In the genomic region with DNA sequence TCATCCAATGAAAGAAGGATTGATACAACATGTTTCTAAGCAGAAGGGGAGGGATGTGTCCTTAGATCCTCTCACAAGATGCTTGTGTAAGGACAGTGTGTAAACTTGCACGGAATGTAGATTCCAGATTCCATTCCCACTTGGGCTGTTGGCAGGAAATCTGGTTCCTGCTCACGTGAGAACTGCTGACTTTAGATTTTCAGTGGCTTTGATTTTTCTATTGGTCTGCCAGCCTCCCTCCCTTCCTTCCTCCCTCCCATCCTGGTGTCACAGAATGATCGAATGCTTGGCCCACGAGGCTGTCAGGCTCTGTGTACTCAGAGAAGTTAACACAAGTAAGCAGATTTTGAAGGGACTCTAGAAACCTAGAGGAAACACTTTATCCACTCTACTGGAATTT, we compare ENCODE assay signal across 8 mouse cellular contexts. TPM values are rescaled to one million over a fixed set of nuclear protein-coding genes. Genes with fewer than 3 reads are reported as not detected.
DNase-seq lines count a peak whose midpoint lies in the region; ATAC-seq lines count a peak whose summit lies in the region.

No protein-coding gene starts in this region.

- H3K9ac ChIP-seq in midbrain, embryonic 15.5 days, result no peak overlapping the region
- no peak overlapping the region for H3K9ac ChIP-seq in midbrain, embryonic 14.5 days (replicated peaks; ENCODE audit: low read length)
- H3K9ac ChIP-seq in heart, embryonic 11.5 days (ENCODE audit: low read depth, low read length), result no peak overlapping the region
- no peak overlapping the region for H3K9ac ChIP-seq in stomach, embryonic 14.5 days (replicated peaks; ENCODE audit: low read depth, low read length)
- H3K9ac ChIP-seq in midbrain, embryonic 11.5 days (ENCODE audit: low read length), result no peak overlapping the region

- H3K27ac ChIP-seq in midbrain, embryonic 15.5 days, result 0 out of 2 replicates have a peak overlapping the region, but pooled peaks have one; percentile 5
- no peak overlapping the region for H3K27ac ChIP-seq in midbrain, embryonic 14.5 days (replicated peaks; ENCODE audit: low read depth, low read length)
- H3K27ac ChIP-seq in heart, embryonic 11.5 days (ENCODE audit: low read depth, low read length), result peak overlapping the region; percentile 54
- peak overlapping the region; percentile 44 for H3K27ac ChIP-seq in stomach, embryonic 14.5 days (ENCODE audit: low read length)
- no peak overlapping the region for H3K27ac ChIP-seq in midbrain, embryonic 11.5 days (ENCODE audit: low read depth, low read length)

- H3K4me3 ChIP-seq in midbrain, embryonic 15.5 days, result no peak overlapping the region
- no peak overlapping the region for H3K4me3 ChIP-seq in midbrain, embryonic 14.5 days (replicated peaks; ENCODE audit: low read depth, low read length)
- no peak overlapping the region for H3K4me3 ChIP-seq in heart, embryonic 11.5 days (ENCODE audit: low read depth, low read length)
- H3K4me3 ChIP-seq in stomach, embryonic 14.5 days (ENCODE audit: low read depth, low read length), result no peak overlapping the region
- H3K4me3 ChIP-seq in midbrain, embryonic 11.5 days (ENCODE audit: low read depth, low read length), result no peak overlapping the region

- H3K36me3 ChIP-seq in midbrain, embryonic 15.5 days (replicated peaks), result no peaks in the 10 kb centered on the region
- H3K36me3 ChIP-seq in midbrain, embryonic 14.5 days (ENCODE audit: control insufficient read depth, insufficient read depth, low read length), result no peaks in the 10 kb centered on the region
- no peaks in the 10 kb centered on the region for H3K36me3 ChIP-seq in heart, embryonic 11.5 days (ENCODE audit: control insufficient read depth, insufficient read depth, low read length)
- H3K36me3 ChIP-seq in stomach, embryonic 14.5 days (ENCODE audit: control insufficient read depth, insufficient read depth, low read length), result no peaks in the 10 kb centered on the region
- H3K36me3 ChIP-seq in midbrain, embryonic 11.5 days (ENCODE audit: control insufficient read depth, insufficient read depth, low read length), result no peaks in the 10 kb centered on the region

- WGBS in midbrain, embryonic 15.5 days, result 61% methylated on average over 4 of the region's 4 CpGs
- WGBS in midbrain, embryonic 14.5 days, result 78% methylated on average over 4 of the region's 4 CpGs
- 34% methylated on average over 4 of the region's 4 CpGs for WGBS in heart, embryonic 11.5 days (ENCODE audit: insufficient replicate concordance)
- WGBS in stomach, embryonic 14.5 days, result 9% methylated on average over 4 of the region's 4 CpGs
- 77% methylated on average over 4 of the region's 4 CpGs for WGBS in midbrain, embryonic 11.5 days

- no peak overlapping the region for H3K4me2 ChIP-seq in midbrain, embryonic 15.5 days
- no peak overlapping the region for H3K4me2 ChIP-seq in midbrain, embryonic 14.5 days (ENCODE audit: low read length)
- H3K4me2 ChIP-seq in heart, embryonic 11.5 days, result no peak overlapping the region
- H3K4me2 ChIP-seq in stomach, embryonic 14.5 days (replicated peaks; ENCODE audit: low read depth, low read length), result no peak overlapping the region
- no peak overlapping the region for H3K4me2 ChIP-seq in midbrain, embryonic 11.5 days

- no peak for ATAC-seq in midbrain, embryonic 15.5 days (replicated peaks)
- no peak for ATAC-seq in midbrain, embryonic 14.5 days (ENCODE audit: low FRiP score, low TSS enrichment)
- no peak for ATAC-seq in heart, embryonic 11.5 days (replicated peaks; ENCODE audit: insufficient number of reproducible peaks, low FRiP score, low TSS enrichment)
- 0 out of 2 replicates have a peak, but pooled peaks have one; percentile 56 for ATAC-seq in stomach, embryonic 14.5 days (ENCODE audit: insufficient number of reproducible peaks, insufficient read depth, low FRiP score, low read depth)
- no peak for ATAC-seq in midbrain, embryonic 11.5 days (ENCODE audit: low FRiP score)

- H3K27me3 ChIP-seq in midbrain, embryonic 15.5 days (replicated peaks), result no peaks in the 10 kb centered on the region
- no peaks in the 10 kb centered on the region for H3K27me3 ChIP-seq in midbrain, embryonic 14.5 days (ENCODE audit: control insufficient read depth, insufficient read depth, low read length)
- no peaks in the 10 kb centered on the region for H3K27me3 ChIP-seq in heart, embryonic 11.5 days (ENCODE audit: control insufficient read depth, insufficient read depth, low read length)
- no peaks in the 10 kb centered on the region for H3K27me3 ChIP-seq in stomach, embryonic 14.5 days (ENCODE audit: control insufficient read depth, insufficient read depth, low read length)
- no peaks in the 10 kb centered on the region for H3K27me3 ChIP-seq in midbrain, embryonic 11.5 days (ENCODE audit: control insufficient read depth, insufficient read depth, low read length)

- H3K9me3 ChIP-seq in midbrain, embryonic 15.5 days, result no peaks in the 10 kb centered on the region
- H3K9me3 ChIP-seq in midbrain, embryonic 14.5 days (ENCODE audit: control insufficient read depth, low read length), result no peaks in the 10 kb centered on the region
- H3K9me3 ChIP-seq in heart, embryonic 11.5 days (replicated peaks; ENCODE audit: control insufficient read depth, low read length), result no peaks in the 10 kb centered on the region
- no peaks in the 10 kb centered on the region for H3K9me3 ChIP-seq in stomach, embryonic 14.5 days (ENCODE audit: control insufficient read depth, low read depth, low read length)
- H3K9me3 ChIP-seq in midbrain, embryonic 11.5 days (ENCODE audit: control insufficient read depth, low read length), result no peaks in the 10 kb centered on the region

- 0 out of 2 replicates have a peak, but pooled peaks cover 3% of the 10 kb centered on the region for H3K4me1 ChIP-seq in midbrain, embryonic 15.5 days
- no peaks in the 10 kb centered on the region for H3K4me1 ChIP-seq in midbrain, embryonic 14.5 days (ENCODE audit: control insufficient read depth, insufficient read depth, low read length)
- H3K4me1 ChIP-seq in heart, embryonic 11.5 days (ENCODE audit: control insufficient read depth, insufficient read depth, low read length), result peaks cover 2% of the 10 kb centered on the region; the same call in 1 of the 2 replicates
- peaks cover 17% of the 10 kb centered on the region; the same call in 1 of the 2 replicates for H3K4me1 ChIP-seq in stomach, embryonic 14.5 days (ENCODE audit: control insufficient read depth, insufficient read depth, low read length)
- H3K4me1 ChIP-seq in midbrain, embryonic 11.5 days (ENCODE audit: control insufficient read depth, insufficient read depth, low read length), result peaks cover 3% of the 10 kb centered on the region

- DNase-seq in midbrain, embryonic 14.5 days, result no peak
- DNase-seq in kidney, postnatal 14 days, result peak; percentile 87
- DNase-seq in urinary bladder, adult 18-20 months (ENCODE audit: low spot score in 2 of 2), result no peak
- no peak for DNase-seq in left cerebral cortex, adult 8-10 months (ENCODE audit: low spot score in 2 of 2)
- DNase-seq in midbrain, embryonic 11.5 days (ENCODE audit: low spot score, missing footprints), result no peak

RNA-seq across cellular contexts. Expression of gene Snrk, which starts 32.9 kb away (rescaled TPM):
- 79.8 and 103 TPM in 2 replicates for polyA plus RNA-seq in midbrain, embryonic 15.5 days (2015; fragmentation: Nextera tagmentation; extraction: Ambion mirVana)
- 47.8 and 57.5 TPM in 2 replicates for polyA plus RNA-seq in midbrain, embryonic 14.5 days (2014; fragmentation: Nextera tagmentation; extraction: Ambion mirVana)
- 30.6 and 32.9 TPM in 2 replicates for polyA plus RNA-seq in heart, embryonic 11.5 days (2014; fragmentation: Nextera tagmentation; extraction: Ambion mirVana)
- polyA plus RNA-seq in stomach, embryonic 14.5 days (2014; fragmentation: Nextera tagmentation; extraction: Ambion mirVana), result 37.2 and 40.3 TPM in 2 replicates
- 100 to 1,000 TPM; 105 to 111 (median 109) TPM for total RNA-seq in left cerebral cortex, adult 8-10 months (2022)
- 24.9 and 26.1 TPM in 2 replicates for polyA plus RNA-seq in midbrain, embryonic 11.5 days (2014; fragmentation: Nextera tagmentation; extraction: Ambion mirVana)

Comparison
In these comparisons a context has a peak if more than half of its experiments do, and no peak if none do; other contexts are left out.
1. H3K27ac ChIP-seq: peak in midbrain, embryonic 15.5 days (single experiment), heart, embryonic 11.5 days (single experiment) and stomach, embryonic 14.5 days (single experiment); none in midbrain, embryonic 14.5 days (single experiment) and midbrain, embryonic 11.5 days (single experiment).